11 mouse cellular contexts compared by ENCODE assay signal in the genomic region with DNA sequence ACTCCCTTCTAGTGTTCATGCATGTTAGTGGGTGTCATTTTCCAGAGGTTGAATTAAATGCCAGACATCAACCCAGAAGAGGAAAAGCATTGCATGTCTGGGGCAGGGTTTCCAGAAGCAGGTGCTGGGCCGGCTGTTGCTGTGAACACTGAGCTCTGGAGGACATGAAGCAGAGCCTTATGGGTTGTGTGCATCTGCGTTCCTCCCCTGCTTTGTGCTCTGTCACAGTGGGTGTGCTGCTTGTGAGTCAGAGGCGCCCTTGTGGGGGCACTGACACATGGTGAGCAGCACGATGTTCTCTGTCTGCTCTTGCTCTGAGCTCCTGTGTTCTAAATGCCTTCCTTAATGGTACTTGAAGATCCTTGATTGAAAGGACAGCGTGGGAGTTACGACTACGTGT.
DNase-seq lines count a peak whose midpoint lies in the region; ATAC-seq lines count a peak whose summit lies in the region.
"Had no signal": no experiment of that assay in that cellular context is flagged by ENCODE, and none has a peak within 500 bp of the region (broad histone marks: within the 10 kb centered on the region; RNA-seq: fewer than 3 reads in every experiment).

No protein-coding gene starts in this region.

- no peak overlapping the region for H3K4me2 ChIP-seq in neural tube, embryonic 12.5 days (replicated peaks)
- H3K4me2 ChIP-seq in neural tube, embryonic 15.5 days: no peak overlapping the region

- peak; percentile 13 for DNase-seq in adrenal gland, adult 2 months
- no peak for DNase-seq in adrenal gland, adult 18-20 months (ENCODE audit: low spot score in 2 of 2)
- peak; percentile 64 to 80 for DNase-seq in left cerebral cortex, adult 18-20 months (ENCODE audit: low spot score in 2 of 2)
- peak; percentile 58 for DNase-seq in right cerebral cortex, postnatal 25 days
- no peak for DNase-seq in heart, adult 9 months (ENCODE audit: low spot score in 2 of 2)
- no peak for DNase-seq in kidney, postnatal 36 days
- DNase-seq: heart, adult 18-20 months; lung, adult 2 months had no signal

- ATAC-seq in neural tube, embryonic 12.5 days (ENCODE audit: low FRiP score, low read depth): peak; percentile 50
- no peak for ATAC-seq in neural tube, embryonic 15.5 days (ENCODE audit: low FRiP score)

- no peaks in the 10 kb centered on the region for H3K4me1 ChIP-seq in neural tube, embryonic 12.5 days
- H3K4me1 ChIP-seq in neural tube, embryonic 15.5 days: no peaks in the 10 kb centered on the region; the same call in 1 of the 2 replicates

- no peak overlapping the region for H3K9ac ChIP-seq in neural tube, embryonic 12.5 days
- H3K9ac ChIP-seq in neural tube, embryonic 15.5 days (replicated peaks): no peak overlapping the region

- no peaks in the 10 kb centered on the region for H3K9me3 ChIP-seq in neural tube, embryonic 12.5 days
- H3K9me3 ChIP-seq in neural tube, embryonic 15.5 days (replicated peaks): no peaks in the 10 kb centered on the region

- H3K27me3 ChIP-seq in neural tube, embryonic 12.5 days (replicated peaks): no peaks in the 10 kb centered on the region
- no peaks in the 10 kb centered on the region for H3K27me3 ChIP-seq in neural tube, embryonic 15.5 days (replicated peaks)

- no peak overlapping the region for H3K4me3 ChIP-seq in neural tube, embryonic 12.5 days
- H3K4me3 ChIP-seq in neural tube, embryonic 15.5 days (replicated peaks): no peak overlapping the region

- 58% methylated on average over 7 of the region's 7 CpGs for WGBS in neural tube, embryonic 12.5 days
- 55% methylated on average over 7 of the region's 7 CpGs for WGBS in neural tube, embryonic 15.5 days

- H3K27ac ChIP-seq in neural tube, embryonic 12.5 days: no peak overlapping the region
- no peak overlapping the region for H3K27ac ChIP-seq in neural tube, embryonic 15.5 days (replicated peaks)
- H3K27ac ChIP-seq: kidney, postnatal 0 days had no signal

- H3K36me3 ChIP-seq in neural tube, embryonic 12.5 days: no peaks in the 10 kb centered on the region
- no peaks in the 10 kb centered on the region for H3K36me3 ChIP-seq in neural tube, embryonic 15.5 days

Comparison
In these comparisons a context has a peak if more than half of its experiments do, and no peak if none do; other contexts are left out.
1. DNase-seq: peak in adrenal gland, adult 2 months (single experiment), left cerebral cortex, adult 18-20 months (2 of 2) and right cerebral cortex, postnatal 25 days (single experiment); none in adrenal gland, adult 18-20 months (0 of 2), heart, adult 9 months (0 of 2) and kidney, postnatal 36 days (0 of 2).